Mouse (Mus musculus): Measurements from ENCODE around the gene Tfe3.
"Not testable (repeated sequence)": the region's sequence is repeated elsewhere in the genome, so short reads cannot be mapped to it uniquely, and the experiment has no call there.

Gene Tfe3

DNA sequence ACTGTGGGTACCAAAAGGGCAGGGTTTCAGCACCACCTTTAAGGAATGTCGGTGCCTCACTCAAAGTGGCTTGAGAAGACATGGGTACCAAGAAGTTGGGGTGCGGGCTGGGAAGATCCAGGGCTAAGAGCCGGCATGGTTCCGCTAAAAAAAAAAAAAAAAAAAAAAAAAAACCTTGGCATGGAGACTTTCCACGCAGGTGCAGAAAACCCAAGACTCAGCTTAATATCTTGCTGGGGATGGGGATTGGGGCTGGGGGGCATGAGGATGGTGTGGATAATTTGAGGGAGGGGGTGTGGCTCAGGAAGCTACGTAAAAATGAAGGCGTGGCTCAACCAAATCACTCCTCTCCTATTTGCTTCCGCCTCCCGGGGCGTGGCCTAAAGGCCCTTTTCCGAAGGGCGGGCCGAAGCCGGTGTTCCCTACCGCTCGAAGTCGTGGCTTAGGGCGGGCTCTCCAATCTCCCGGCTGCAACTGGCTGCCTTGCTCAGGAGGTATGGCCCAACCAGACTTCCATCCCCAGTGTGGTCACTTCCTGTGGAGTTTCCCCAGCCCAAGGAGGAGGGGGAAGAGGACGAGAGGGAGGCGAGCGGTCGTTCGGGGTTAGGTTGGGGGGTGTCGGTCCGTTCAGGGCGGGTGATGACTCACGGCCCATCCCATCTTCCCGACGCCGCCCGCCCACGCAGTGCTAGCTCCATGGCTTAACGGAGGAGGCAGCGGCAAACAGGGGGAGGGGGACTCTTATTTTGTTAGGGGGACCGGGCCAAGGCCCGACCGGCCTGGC is at the start of gene Tfe3:
Gene Tfe3, plus strand, starts transcription at position 424 of the 784 bp plus-strand sequence.
- peak; percentile 79 for DNase-seq

DNA sequence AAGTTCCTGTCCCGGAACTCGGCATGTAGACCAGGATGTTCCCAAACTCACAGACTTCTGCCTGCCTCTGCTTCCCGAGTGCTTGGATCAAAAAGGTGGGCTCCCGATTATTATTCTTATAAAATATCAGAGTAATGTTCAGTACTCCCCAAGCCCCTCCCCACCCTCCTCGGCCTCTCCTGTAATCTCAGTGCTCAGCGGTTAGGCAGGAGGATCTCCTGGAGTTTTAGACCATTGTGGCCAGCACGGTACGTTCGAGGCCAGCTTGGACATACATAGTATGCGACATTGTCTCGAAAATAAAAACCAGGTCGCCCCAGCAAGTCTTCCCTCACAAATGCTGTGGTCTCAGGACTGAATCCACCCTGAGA is 48.6 kb upstream of the Tfe3 start:
- not testable (repeated sequence) for DNase-seq

DNA sequence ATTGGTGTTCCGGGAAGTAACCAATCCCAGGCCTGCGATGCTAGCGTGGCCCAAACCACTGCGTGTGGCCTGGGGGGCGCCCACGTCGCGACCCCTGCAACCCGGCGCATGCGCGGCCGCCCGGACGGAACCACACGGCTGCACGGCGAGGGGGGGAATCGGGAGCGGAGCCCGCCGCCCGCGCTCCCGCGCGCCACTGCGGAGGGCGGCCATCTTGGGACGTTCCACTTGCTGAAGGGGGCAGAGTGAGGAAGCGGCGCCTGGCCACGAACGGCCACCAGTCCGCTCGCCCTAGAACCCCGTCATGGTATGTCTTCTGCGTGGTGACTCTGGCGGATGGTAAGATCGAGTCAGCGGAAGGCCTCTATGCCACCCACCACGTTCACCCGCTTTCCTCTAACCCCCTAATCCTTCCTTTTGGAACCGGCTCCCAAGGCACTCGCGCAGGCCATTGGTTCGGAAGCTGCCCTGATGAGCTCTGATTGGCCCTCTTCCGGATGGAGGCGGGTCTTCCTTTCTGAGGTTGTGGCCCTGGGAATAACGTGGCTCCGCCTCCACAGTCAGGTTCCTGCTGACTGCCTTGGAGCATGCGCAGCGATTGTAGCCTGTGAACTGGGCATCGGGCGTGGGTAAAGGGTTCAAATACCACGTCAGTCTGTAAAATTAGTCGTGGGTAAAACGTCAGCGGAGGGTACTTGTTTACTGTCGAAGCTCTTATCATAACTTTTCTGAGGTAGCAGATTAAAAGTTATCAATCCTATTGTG is 48.0 kb upstream of the Tfe3 start, which contains the start of gene Wdr45:
Gene Wdr45, plus strand, starts transcription at position 199 of the 765 bp plus-strand sequence.
- peak; percentile 91 for DNase-seq

DNA sequence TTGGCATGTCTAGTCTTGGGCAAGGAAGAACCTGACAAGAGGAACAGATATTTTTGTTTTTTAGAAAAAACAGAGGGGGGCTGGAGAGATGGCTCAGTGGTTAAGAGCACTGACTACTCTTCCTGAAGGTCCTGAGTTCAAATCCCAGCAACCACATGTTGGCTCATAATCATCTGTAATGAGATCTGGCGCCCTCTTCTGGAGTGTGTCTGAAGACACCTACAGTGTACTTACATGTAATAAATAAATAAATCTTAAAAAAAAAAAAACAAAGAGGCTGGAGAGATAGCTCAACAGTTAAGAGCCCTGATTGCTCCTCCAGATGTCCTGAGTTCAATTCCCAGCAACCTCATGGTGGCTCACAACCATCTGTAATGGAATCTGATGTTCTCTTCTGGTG is 46.3 kb upstream of the Tfe3 start:
- DNase-seq, result not testable (repeated sequence)

DNA sequence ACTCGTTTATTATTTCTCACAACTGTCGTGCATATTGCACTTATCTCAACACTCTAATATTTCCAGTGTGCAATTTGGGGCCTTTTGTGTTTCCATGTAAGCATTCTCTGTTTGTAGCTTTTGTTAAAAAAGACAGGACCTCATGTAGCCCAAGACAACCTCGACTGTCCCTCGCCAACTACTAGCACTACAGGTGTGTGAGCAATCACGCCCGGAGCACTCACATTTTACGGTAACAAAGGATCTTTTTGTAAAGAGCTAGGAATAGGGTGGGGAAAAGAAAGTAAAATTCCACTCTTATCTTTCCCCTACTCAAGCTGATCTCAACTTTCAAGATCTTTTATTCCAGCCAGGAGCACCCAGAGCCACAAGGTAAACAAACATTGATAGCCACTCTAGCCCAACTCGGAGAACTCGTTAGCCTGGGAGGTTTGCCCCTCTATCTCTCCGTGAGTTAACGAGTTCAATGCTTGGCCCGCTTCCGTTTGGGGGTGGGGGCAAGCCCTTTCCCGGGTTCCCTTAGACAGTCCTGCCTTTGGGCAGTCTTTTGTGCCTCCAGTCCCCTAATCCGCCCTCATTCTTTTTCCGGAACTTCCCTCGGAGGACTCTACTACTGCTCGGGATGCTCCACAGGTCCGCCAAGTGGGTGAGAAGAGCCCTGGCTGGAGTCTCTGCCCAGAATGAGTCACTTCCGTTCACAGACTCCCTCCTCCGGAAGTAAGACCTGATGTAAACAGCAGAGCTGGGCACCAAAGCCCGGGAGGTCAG is 40.7 kb upstream of the Tfe3 start, which contains the start of gene Gm45208:
Gene Gm45208, plus strand, starts transcription at position 732 of the 768 bp plus-strand sequence.
- peak; percentile 73 for DNase-seq

DNA sequence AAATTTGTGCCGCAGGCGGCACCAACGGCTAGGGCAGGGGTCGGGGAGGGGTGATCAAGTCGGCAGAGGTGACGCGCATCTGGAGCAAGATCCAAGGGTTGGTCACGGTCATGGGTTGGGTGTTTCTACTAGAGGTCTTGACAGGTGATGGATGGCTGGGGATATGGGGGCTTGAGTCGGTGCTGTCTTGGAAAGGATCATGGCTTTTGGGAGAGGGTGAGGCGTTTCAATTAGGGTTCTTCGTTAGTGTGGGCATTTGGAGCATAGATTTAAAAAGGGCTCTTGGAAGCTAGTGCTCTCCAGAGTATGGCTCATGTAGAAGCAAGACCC is 40.1 kb upstream of the Tfe3 start:
- no peak for DNase-seq

DNA sequence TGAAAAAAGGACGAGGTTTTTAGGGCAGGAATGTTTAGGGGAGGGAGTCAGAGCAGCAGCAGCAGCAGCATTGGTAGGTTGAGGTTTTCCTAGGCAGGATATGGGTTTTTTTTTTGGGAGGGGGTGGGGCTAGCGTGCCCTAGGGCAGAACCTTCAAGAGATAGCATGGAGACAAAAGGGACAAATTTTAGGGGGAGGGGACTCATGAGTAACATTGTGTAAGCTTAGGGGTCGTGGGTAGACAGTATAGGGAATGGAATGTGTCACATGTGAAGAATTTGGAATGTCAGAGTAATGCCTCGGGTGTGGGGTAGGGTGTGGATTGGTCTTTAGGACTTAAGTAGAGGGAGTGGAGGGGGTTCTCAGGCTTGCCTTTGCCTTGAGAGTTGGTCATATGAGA is 39.7 kb upstream of the Tfe3 start:
- DNase-seq, result no peak

DNA sequence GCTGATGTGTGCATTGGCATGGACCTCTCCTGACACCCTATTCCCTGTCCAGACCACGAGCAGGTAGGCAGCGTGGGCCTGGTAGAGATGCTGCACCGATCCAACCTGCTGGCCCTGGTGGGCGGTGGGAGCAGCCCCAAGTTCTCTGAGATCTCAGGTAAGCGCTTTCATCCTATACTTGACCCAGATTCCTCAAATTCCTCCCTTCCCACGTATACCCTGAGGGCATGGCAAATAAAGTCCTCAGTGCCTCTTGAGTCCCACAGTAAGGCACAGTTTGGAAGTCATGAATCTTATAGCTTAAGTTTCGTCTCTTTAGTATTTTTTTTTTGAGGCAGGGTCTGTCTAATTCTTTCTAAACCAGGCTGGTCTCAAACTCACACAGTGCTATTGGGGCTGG is 38.2 kb upstream of the Tfe3 start:
- DNase-seq, result no peak

DNA sequence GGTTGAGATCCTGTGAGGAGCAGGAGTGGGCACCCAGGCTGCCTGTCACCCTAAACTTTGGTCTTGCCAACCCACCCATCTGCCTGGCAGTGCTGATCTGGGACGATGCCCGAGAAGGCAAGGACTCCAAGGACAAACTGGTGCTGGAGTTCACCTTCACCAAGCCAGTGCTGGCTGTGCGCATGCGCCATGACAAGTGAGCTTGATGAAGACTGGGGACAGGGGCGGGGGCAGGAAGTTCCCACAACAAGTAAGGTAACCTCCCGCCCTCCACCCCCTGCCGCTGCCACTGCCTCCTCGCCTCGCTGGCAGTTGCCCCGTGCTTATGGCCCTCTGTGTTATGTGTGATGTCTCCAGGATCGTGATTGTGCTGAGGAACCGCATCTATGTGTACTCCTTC is 36.5 kb upstream of the Tfe3 start:
- no peak for DNase-seq

DNA sequence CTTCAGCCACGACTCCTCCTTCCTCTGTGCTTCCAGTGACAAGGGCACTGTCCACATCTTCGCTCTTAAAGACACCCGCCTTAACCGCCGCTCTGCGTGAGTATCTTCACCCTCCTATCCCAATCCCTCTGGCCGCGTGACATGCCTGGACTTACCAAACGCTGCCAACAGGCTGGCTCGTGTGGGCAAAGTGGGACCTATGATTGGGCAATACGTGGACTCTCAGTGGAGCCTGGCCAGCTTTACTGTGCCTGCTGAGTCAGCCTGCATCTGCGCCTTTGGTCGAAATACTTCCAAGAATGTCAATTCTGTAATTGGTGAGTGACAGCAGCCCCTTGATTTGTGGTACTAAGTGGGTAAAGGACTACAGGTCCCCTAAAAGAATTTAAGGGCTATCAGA is 35.2 kb upstream of the Tfe3 start:
- DNase-seq, result no peak

DNA sequence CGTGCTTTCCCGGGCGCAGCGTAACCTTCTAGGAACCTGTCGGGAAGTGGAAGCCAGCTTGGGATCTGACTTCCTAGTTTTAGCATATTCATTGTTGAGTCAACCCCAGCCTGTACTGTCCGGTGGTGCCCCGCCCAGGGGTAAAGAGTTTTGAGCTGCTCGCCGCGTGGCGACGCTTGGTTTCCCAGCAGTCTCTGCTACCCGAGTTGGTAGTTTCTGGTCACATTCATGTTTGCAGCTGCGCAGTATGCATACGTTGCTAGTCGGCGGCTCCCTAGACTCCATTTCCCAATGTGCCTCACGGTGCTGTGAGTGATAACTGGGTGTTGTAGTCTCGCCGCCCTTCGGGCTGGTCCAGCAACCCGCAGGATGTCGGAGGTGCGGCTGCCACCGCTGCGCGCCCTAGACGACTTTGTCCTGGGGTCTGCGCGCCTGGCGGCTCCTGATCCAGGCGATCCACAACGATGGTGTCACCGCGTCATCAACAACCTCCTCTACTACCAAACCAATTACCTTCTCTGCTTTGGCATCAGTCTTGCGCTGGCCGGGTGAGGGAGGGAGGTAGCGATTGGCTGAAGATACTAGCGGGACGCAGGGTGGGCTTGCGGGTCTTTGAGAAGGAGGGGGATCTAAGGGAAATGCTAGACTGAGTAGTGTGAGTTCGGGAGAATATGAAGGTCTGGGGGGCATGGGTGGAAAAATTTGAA is 34.0 kb upstream of the Tfe3 start, which contains the start of gene Praf2:
Gene Praf2, plus strand, starts transcription at position 225 of the 707 bp plus-strand sequence.
- DNase-seq, result peak; percentile 72

DNA sequence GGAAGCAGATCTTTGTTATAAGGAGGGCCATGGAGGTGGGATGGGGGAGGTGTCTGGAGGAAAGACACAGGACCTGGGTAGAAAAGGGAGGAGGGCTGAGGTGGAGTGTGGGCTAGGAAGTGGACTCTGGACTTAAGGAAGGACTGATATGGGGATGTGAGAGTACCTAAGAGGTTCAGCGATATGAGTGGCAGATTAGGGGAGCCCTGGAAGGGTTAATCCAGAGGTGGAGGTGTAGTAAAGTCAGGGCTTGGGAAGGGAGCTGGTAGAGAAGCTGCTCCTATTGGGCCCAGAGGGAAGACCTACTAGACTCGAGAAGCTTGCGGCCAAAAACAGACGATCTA is 33.5 kb upstream of the Tfe3 start:
- no peak for DNase-seq

DNA sequence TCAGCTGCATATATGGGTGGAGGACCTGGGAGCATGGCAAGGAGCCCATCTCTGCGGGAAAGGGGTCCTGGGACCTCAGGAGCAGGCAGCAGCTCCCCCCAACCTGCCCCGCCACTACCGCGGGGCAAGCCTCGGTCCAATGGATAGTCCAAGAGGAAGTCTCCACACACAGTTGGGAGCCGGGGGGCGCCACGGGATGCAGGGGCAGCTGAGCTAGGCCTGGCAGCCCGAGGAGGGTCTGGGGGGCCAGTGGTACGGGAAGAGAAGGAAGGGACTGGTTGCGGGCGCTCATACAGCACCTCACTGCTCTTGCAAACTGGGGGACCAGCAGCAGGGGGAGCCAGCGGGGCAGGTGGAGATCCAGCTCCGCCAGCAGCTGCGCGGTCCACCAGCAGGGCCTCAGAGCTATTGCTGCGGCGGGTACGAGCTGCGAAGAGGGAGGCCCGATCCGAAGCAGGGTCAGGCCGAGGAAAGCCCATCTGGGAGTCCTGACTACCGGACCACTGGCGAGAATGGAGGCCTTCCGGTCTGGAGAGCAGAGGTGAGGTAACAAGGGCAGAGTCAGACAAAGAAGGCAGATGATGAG is 28.7 kb upstream of the Tfe3 start:
- peak; percentile 84 for DNase-seq

DNA sequence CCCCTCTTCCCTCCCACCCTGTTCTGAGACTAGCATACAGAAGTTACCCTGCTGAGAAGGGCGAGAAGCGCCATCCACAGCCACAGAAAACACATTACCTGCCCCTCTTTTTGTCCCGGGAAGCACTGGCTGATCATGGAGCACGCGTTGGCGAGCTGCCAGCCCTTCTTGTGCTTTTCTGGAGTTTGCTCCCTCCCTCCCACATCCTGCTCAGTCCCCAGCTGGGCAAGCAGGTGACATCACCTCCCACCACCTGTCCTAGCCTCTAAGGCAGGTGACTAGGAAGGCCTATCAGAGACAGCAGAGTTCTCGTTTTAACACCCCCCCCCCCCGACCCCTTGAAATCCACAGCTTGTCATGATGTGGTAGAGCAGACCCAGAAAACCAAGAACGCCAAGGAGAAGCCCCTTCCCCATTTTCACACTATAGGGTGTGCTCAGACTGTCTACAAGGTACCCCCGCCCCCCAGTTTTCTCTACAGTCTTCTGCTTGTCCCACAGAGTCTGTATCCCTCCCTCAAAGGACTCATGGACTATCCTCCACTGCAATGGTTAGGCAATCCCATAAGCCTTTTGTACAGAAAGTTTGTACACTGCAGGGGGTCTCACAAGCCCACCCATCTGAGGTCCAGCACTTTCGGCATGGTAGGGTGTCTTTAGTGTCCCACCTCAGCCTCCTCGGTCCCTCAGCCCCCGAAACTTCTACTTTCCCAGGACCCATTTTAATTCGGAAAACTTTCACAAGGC is 22.9 kb upstream of the Tfe3 start:
- no peak for DNase-seq

DNA sequence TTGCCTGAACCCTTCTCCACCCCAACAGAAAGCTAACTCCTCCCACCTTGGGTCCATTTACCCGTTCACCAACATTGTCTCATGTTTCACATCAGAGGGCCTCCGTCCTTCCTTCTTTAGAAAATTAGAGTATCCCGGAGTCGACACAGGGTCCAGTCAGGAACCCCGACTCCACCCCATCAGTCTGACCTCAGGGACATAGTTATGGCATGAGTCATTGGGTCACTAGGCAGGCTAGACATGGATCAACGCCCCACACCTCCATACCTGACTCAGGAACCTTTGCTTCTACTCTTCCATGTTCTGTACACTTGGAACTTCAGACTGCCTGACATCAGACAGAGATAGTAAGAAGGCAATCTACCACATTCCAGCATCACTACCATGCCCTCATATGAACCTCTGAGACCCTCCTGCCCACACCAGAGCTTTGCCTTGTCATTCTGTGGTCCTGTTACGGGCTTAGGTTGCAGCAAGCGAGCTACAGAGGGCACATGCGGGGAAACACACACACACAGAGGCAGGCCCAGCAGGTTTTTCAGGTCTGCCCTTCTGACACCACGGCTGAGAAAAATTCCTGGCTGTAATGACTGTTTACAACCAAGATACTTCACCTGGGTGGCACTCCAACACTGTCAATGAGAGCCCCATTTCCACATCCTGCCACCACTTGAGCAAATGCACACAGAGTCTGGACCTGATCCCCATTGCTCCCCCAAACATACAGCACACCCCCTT is 22.1 kb upstream of the Tfe3 start:
- DNase-seq, result no peak

DNA sequence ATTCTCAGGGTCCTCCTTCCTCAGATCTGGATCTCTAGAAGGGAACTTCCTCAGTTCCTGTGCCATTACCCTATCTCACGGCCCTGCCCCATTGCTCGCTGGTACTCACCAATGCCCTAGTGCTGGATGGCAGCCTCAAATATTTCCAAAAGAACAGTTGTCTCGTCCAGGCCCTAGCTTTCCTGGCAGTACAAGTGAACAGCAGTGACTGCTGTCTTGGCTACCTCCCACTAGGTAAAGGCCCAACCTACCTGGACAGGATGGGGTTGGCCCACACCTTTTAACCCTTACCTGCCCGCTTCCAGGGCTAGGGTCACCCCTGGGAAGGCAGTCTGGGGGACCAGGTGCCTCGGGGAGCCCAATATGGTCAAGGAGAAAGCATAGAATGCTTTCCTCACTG is 21.3 kb upstream of the Tfe3 start:
- DNase-seq, result no peak

DNA sequence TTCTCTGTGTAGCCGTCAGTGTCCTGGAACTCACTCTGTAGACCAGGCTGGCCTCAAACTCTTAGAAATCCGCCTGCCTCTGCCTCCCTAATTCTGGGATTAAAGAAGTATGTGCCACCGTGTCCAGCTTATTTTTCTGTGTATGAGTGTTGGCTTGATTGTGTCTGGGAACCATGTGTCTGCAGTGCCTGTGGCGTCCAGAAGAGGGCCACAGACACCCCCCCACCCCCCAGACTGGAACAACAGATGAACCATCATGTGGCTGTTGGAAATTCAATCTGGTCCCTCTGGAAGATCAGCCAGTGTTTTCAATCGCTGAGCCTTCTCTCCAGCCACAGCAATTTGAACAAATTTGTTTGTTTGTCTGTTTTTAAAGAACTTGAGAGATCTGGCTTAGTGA is 18.9 kb upstream of the Tfe3 start:
- no peak for DNase-seq

DNA sequence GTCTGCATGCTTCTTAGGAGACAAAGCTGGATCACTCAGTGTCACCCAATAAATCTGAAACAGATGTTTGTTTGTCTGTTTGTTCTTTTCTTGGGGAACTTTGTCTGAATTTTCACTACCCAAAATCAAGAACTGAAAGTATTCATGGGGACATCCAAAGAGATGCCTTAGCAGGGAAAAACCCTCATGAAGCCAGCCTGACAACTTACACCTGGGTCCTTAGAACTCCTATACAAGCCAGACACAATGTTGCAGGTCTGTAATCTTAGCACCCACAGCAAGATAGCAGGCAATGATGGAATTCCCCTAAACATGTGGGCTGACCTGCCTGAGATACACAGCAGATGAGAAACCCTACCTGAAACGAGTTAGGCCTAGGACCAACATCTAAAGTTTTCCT is 17.4 kb upstream of the Tfe3 start:
- DNase-seq, result no peak

DNA sequence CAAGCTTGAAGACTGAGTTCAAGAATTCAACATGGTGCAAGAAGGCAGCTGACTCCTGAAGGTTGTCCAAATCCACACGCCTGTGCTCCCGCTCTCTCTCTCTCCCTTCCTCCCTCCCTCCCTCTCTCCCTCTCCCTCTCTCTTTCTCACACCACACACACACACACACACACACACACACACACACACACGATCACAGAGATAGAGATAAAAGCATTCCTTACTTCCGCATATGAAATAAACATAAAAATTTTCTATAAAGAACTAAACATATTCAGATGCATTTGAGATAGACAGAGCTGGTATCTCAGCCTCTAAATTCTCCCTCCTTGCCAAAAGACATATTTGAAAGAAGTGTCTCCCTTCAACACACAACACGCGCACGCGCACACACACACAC is 16.9 kb upstream of the Tfe3 start:
- DNase-seq, result no peak

DNA sequence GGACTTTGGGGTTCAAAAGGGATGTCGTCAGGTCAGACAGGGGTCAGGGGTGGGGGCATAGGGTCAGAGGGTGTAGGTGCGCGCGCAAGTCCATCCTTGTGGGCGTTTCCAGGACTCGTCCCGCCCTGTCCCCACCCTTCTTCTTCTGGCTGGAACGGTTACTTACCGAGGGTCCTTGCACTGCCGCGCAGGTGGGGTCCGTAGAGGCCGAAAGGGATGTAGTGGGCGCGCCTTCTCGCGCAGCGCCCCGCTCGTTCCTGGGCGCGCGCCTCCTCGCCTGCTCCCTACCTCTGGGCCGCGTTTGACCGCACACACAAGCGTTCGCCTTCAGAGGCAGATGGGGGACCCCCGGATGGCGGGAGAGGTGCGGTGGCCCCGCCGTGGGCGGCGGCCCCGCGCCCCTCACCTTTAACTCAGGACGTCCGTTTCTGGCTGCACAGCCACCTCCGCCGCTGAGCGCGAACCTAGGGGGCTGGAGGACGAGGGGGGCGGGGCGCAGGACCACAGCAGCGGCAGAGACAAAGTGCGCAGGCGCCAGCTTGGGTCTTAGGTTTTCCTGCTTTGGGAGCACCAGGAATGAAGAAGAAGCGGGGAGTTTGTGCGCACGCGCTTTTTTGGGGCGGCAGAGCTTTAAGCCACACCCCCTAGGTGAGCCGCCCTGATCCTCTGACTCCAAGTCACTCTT is 11.8 kb upstream of the Tfe3 start, which contains the start of gene Ccdc120:
Gene Ccdc120, minus strand, starts transcription at position 474 of the 685 bp plus-strand sequence.
- DNase-seq, result peak; percentile 31
